Mouse (Mus musculus) intestine, postnatal 0 days (tissue): ENCODE results near the gene Cops7a. TPM values are rescaled to one million over a fixed set of nuclear protein-coding genes. Genes with fewer than 3 reads are reported as not detected.

Experiments
- ATAC-seq: fragments of 200-750 bp; cut with Nextera tagmentation; 2 replicates; pipeline ENCODE4 v1.8.0; 2017; ENCODE audit warnings: mild to moderate bottlenecking, moderate TSS enrichment, moderate library complexity
- H3K27ac ChIP-seq: fragments of 300-500 bp; sonication (generic); 2 replicates; pipeline ENCODE4 v1.5.1; 2014; ENCODE audit warnings: mild to moderate bottlenecking, low read depth, low read length, moderate library complexity
- H3K27me3 ChIP-seq: fragments of 300-500 bp; sonication (generic); replicated peaks from 2 replicates; pipeline ENCODE4 v1.6.1; 2014; ENCODE audit warnings: low read length, mixed read lengths; ENCODE audit not compliant: control insufficient read depth, insufficient read depth
- H3K36me3 ChIP-seq: fragments of 300-500 bp; sonication (generic); 2 replicates; pipeline ENCODE4 v1.6.1; 2014; ENCODE audit warnings: mild to moderate bottlenecking, moderate library complexity; ENCODE audit not compliant: control insufficient read depth, insufficient read depth
- H3K4me1 ChIP-seq: fragments of 300-500 bp; sonication (generic); replicated peaks from 2 replicates; pipeline ENCODE4 v1.6.1; 2014; ENCODE audit warnings: antibody characterized with exemption, low read length, mixed read lengths; ENCODE audit not compliant: control insufficient read depth, insufficient read depth
- H3K4me2 ChIP-seq: fragments of 300-500 bp; sonication (generic); replicated peaks from 2 replicates; pipeline ENCODE4 v1.6.1; 2014; ENCODE audit warnings: low read depth, mild to moderate bottlenecking, moderate library complexity
- H3K4me3 ChIP-seq: fragments of 300-500 bp; sonication (generic); 2 replicates; pipeline ENCODE4 v1.5.1; 2014; ENCODE audit warnings: low read depth, low read length
- H3K9ac ChIP-seq: fragments of 300-500 bp; sonication (generic); 2 replicates; pipeline ENCODE4 v1.6.1; 2014; ENCODE audit warnings: mild to moderate bottlenecking, low read depth, low read length
- H3K9me3 ChIP-seq: fragments of 300-500 bp; sonication (generic); 2 replicates; pipeline ENCODE4 v1.6.1; 2016; ENCODE audit warnings: mixed run types; ENCODE audit not compliant: control insufficient read depth
- CTCF ChIP-seq: sonication (generic); IDR thresholded peaks from 2 replicates; pipeline ENCODE4 v1.5.1; 2016; ENCODE audit warnings: low read depth, mild to moderate bottlenecking, control low read depth, antibody characterized with exemption, moderate library complexity
- WGBS: fragments of 180-500 bp; shearing (Covaris S2); extraction: QIAGEN DNeasy Blood & Tissue Kit; methylation state at CpG from one replicate; pipeline ENCODE4 v1.1.7; 2014; 5-methylcytosine and 5-hydroxymethylcytosine counted together
- polyA plus RNA-seq: library from polyadenylated mRNA; unstranded; fragments of >200 nt; fragmentation: Nextera tagmentation; extraction: Ambion mirVana; gene quantifications from 2 replicates; pipeline ENCODE4 v1.2.1, GENCODE M21; 2015

The Cops7a gene
- polyA plus RNA-seq, 1 experiment from 2014 or later: 110 TPM

DNA sequence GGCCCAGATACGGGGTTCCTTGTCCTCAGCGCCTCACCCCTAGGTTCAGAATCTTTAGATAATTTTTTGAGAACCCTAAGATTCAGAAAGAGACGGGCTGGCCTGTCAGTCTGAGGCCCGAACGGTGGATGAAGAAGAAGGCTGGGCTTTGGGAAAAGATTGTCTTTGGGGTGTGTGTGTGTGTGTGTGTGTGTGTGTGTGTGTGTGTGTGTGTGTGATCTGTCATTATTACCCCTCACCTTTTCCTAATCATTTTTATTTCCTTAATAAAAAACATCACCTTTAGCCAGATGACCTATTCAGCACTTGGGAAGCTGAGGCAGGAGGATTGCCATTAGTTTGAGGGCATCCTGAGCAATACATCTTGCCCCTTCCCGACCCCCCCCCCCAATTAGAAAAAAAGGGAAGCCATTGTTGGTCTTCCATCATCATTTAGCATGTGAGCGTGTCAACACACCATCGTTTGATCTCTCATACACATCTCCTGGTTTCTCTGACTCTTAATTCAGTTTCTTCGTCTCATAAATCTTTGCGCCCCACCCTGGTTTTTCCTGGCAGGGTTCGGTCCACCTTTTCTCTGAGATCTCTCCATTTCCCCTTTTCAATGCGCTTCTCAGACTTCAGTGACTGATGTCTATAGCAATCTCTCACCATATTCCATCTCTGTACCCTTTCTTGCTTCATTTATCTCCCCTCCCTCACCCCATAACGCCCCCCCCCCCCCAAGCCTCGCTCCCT is 46.3 kb downstream of the Cops7a start:
- no peak overlapping the region for H3K9ac ChIP-seq
- H3K27me3 ChIP-seq: no peaks in the 10 kb centered on the region
- ATAC-seq: no peak
- peaks cover 10% of the 10 kb centered on the region for H3K4me1 ChIP-seq
- TF ChIP-seq CTCF: no peak
- peak overlapping the region; percentile 25 for H3K4me3 ChIP-seq
- H3K36me3 ChIP-seq: peaks cover 8% of the 10 kb centered on the region
- 12% methylated on average over 13 of the region's 14 CpGs for WGBS
- H3K27ac ChIP-seq: peak overlapping the region; percentile 97; the same call in 1 of the 2 replicates
- H3K9me3 ChIP-seq: no peaks in the 10 kb centered on the region
- H3K4me2 ChIP-seq: peak overlapping the region; percentile 86

DNA sequence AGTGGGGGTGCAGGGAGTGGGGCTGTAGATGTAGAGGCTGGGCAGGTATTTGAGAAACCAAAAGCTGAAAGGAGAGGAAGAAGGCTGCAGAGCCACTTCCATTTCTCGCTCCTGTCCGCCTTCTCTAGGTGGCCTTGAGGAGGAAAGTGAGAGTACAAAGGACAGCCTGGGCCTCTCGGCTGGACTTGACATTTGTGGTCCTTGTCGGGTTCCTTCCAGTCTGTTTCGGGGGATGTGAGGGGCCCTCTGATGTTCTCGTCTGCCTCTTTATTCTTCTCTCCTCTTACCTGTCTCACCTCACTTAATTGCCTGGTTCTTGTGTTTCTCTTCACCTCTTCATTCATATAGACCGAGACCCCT is 47.0 kb downstream of the Cops7a start:
- peak overlapping the region; percentile 86 for H3K4me2 ChIP-seq
- H3K4me3 ChIP-seq: peak overlapping the region; percentile 91
- no peak for ATAC-seq
- H3K27ac ChIP-seq: peak overlapping the region; percentile 97
- H3K9me3 ChIP-seq: no peaks in the 10 kb centered on the region
- H3K36me3 ChIP-seq: peaks cover 16% of the 10 kb centered on the region
- 5% methylated on average over 7 of the region's 7 CpGs for WGBS
- peaks cover 13% of the 10 kb centered on the region for H3K4me1 ChIP-seq
- no peak for TF ChIP-seq CTCF
- peak overlapping the region; percentile 95; the same call in 1 of the 2 replicates for H3K9ac ChIP-seq
- H3K27me3 ChIP-seq: no peaks in the 10 kb centered on the region

- Histone ChIP-seq H3K9ac (peak overlapping the region; percentile 95), H3K27me3 (no peaks in the 10 kb centered on the region), H3K27ac (peak overlapping the region; percentile 97), H3K9me3 (no peaks in the 10 kb centered on the region), H3K4me1 (peaks cover 13% of the 10 kb centered on the region), H3K4me2 (peak overlapping the region; percentile 86), H3K4me3 (peak overlapping the region; percentile 91), H3K36me3 (peaks cover 18% of the 10 kb centered on the region)
- WGBS: under 1% methylated on average over 68 of the region's 89 CpGs
- no peak for TF ChIP-seq CTCF
- peak; percentile 39 for ATAC-seq
Observed at GRCm38 (mm10) chr6:124917518-124918330, 47.6 kb downstream of the Cops7a start.

GRCm38 (mm10) chr6:124916695-124917517 is 48.4 kb downstream of the Cops7a start:
- peak; percentile 80 for ATAC-seq
- under 1% methylated on average over 35 of the region's 67 CpGs for WGBS
- H3K4me2 ChIP-seq: peak overlapping the region; percentile 86
- H3K27ac ChIP-seq: peak overlapping the region; percentile 97
- peak; percentile 77 for TF ChIP-seq CTCF
- H3K9me3 ChIP-seq: no peaks in the 10 kb centered on the region
- peaks cover 18% of the 10 kb centered on the region for H3K36me3 ChIP-seq
- no peaks in the 10 kb centered on the region for H3K27me3 ChIP-seq
- H3K9ac ChIP-seq: peak overlapping the region; percentile 95
- H3K4me1 ChIP-seq: peaks cover 13% of the 10 kb centered on the region
- H3K4me3 ChIP-seq: peak overlapping the region; percentile 91

DNA sequence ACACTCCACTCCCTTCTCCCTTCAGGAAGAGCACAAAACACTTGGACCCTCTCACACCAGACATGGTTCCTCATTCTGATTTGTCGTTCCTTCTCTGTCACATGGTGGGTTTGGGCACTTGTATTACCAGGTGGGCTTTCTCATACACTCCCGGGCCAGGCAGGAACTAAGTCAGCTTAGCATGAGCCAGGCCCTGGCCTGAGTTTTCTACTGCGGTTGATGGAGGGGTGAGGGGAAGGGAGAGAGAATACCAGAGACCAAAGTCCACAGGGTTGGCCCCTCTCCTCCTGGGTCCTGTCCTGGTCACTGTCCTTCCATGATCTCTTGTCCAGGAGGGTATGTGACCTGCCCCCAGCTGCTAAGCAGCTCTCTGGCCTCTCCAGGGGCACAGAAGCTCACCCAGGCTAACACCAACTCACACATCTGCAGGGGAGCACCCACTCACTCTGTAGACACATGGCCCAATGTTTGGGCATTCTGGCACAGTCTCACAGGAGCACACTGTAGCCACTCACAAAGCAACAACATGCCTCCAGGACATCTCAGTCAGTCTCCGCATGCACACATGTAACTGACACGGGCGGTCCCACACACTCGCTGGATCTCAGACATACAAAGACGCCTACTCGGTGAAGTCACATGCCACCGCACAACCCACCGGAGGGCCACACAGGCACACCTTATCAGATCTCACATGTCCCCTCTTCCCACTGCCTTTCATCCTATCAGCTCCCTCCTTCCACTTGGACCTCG is 49.2 kb downstream of the Cops7a start:
- Histone ChIP-seq H3K36me3 (peaks cover 18% of the 10 kb centered on the region), H3K9ac (peak overlapping the region; percentile 95), H3K27me3 (no peaks in the 10 kb centered on the region), H3K27ac (peak overlapping the region; percentile 46), H3K4me1 (peaks cover 13% of the 10 kb centered on the region), H3K4me3 (peak overlapping the region; percentile 91), H3K4me2 (peak overlapping the region; percentile 86), H3K9me3 (no peaks in the 10 kb centered on the region)
- no peak for ATAC-seq
- TF ChIP-seq CTCF: no peak
- WGBS: 8% methylated on average over 12 of the region's 12 CpGs
